ENCODE assay signal across 17 mouse cellular contexts in genomic region chr1:23168504-23168903, GRCm38 (mm10).
DNase-seq lines count a peak whose midpoint lies in the region; ATAC-seq and TF ChIP-seq lines count a peak whose summit lies in the region.
"Had no signal": no experiment of that assay in that cellular context is flagged by ENCODE, and none has a peak within 500 bp of the region (broad histone marks: within the 10 kb centered on the region; RNA-seq: fewer than 3 reads in every experiment).

No protein-coding gene starts in this region.

- no peak for TF ChIP-seq EP300 in heart, adult 2 months (IDR thresholded peaks at IDR 0.05; ENCODE audit: insufficient read depth, low read depth, low read length)

- H3K4me3 ChIP-seq in heart, adult 2 months, result no peak overlapping the region
- H3K4me3 ChIP-seq in left cerebral cortex, adult 2 months, result no peak overlapping the region
- H3K4me3 ChIP-seq: hindbrain, embryonic 12.5 days; myocyte had no signal

- no peak overlapping the region for H3K27ac ChIP-seq in heart, adult 2 months
- H3K27ac ChIP-seq in left cerebral cortex, adult 2 months, result no peak overlapping the region
- H3K27ac ChIP-seq: hindbrain, embryonic 12.5 days had no signal

- peak in 1 of 2 experiments; percentile 25 for DNase-seq in heart, adult 2 months
- no peak for DNase-seq in heart, postnatal 10 days
- no peak for DNase-seq in left cerebral cortex, adult 2 months (ENCODE audit: extremely low spot score in 1 of 2, low spot score in 2 of 2)
- no peak for DNase-seq in left cerebral cortex, adult 9 months (ENCODE audit: low spot score in 2 of 2)
- peak; percentile 7 for DNase-seq in 3T3-L1 (ENCODE audit: low read depth, low spot score)
- no peak for DNase-seq in Patski (ENCODE audit: low read depth, low spot score)
- DNase-seq in testis, postnatal 10 days (ENCODE audit: low spot score), result no peak
- DNase-seq: B cell, adult 2 months; cerebellum, adult 11 months; cerebellum, postnatal 25 days; gastrocnemius, postnatal 25 days; thymus, postnatal 25 days had no signal

- H3K4me1 ChIP-seq in heart, adult 2 months (ENCODE audit: control insufficient read depth, insufficient read depth, low read length), result peaks cover under 1% of the 10 kb centered on the region
- H3K4me1 ChIP-seq: hindbrain, embryonic 12.5 days had no signal

- no peaks in the 10 kb centered on the region for H3K79me2 ChIP-seq in heart, adult 2 months (replicated peaks; ENCODE audit: control insufficient read depth, insufficient read depth, low read length)

- CTCF ChIA-PET in Patski (lab: Charles Lee), result no interaction called here

- no peaks in the 10 kb centered on the region for H3K27me3 ChIP-seq in heart, adult 2 months (ENCODE audit: control insufficient read depth, insufficient read depth, low read length)
- H3K27me3 ChIP-seq in Patski, result no peaks in the 10 kb centered on the region
- H3K27me3 ChIP-seq: hindbrain, embryonic 12.5 days had no signal

- H3K36me3 ChIP-seq in heart, adult 2 months (ENCODE audit: control insufficient read depth, insufficient read depth, low read length), result peaks cover under 1% of the 10 kb centered on the region
- H3K36me3 ChIP-seq: G1E; hindbrain, embryonic 12.5 days had no signal

- intact Hi-C loops in heart, adult 2 months (cut with DNase I), result loop anchor here (5.0 kb wide), 1 partner anchor 34 kb away; no protein-coding TSS in a partner anchor
- intact Hi-C loops in heart, postnatal 10 days (cut with DNase I), result loop anchor here (5.0 kb wide), 1 partner anchor 119 kb away; no protein-coding TSS in a partner anchor
- intact Hi-C loops in left cerebral cortex, adult 2 months (cut with DNase I), result no loop called here

- no peak for ATAC-seq in Patski
- ATAC-seq in megakaryocyte progenitor cell, adult 5-6 weeks (replicated peaks; ENCODE audit: poor library complexity), result no peak
- ATAC-seq: intestine, embryonic 16.5 days had no signal

- 95% methylated on average over 4 of the region's 4 CpGs for WGBS in heart, adult 2 months

- TF ChIP-seq CTCF in heart, adult 2 months (IDR thresholded peaks at IDR 0.05), result peak; percentile 78
- TF ChIP-seq CTCF in left cerebral cortex, adult 2 months (IDR thresholded peaks at IDR 0.05), result peak; percentile 50
- peak; percentile 68 for TF ChIP-seq CTCF in Patski (IDR thresholded peaks at IDR 0.05)

- in situ Hi-C loops in Patski (cut with MboI; ENCODE audit: low pct_unique_long_range_greater_than_20kb), result no loop called here

- POLR2A ChIA-PET in Patski (lab: Charles Lee), result no interaction called here

- TF ChIP-seq POLR2A in heart, adult 2 months (IDR thresholded peaks at IDR 0.05; ENCODE audit: insufficient read depth, low read depth, low read length), result no peak

- H3K9ac ChIP-seq in heart, adult 2 months (ENCODE audit: low read depth, low read length), result no peak overlapping the region
- H3K9ac ChIP-seq: hindbrain, embryonic 12.5 days had no signal
